Mouse (Mus musculus) brain, embryonic 14.5 days (tissue): Measurements from ENCODE around the gene Zglp1.

Experiments
- CTCF ChIP-seq: fragments of 200-500 bp; IDR thresholded peaks from 2 replicates; pipeline ENCODE4 v1.5.1; 2012; ENCODE audit warnings: inconsistent platforms, mild to moderate bottlenecking, moderate library complexity, borderline replicate concordance; ENCODE audit not compliant: insufficient read depth, insufficient read length; ENCODE audit errors: extremely low read depth
- POLR2A ChIP-seq: fragments of 200-500 bp; IDR thresholded peaks from 2 replicates; pipeline ENCODE4 v1.6.1; 2012; ENCODE audit warnings: mild to moderate bottlenecking, inconsistent platforms, borderline replicate concordance; ENCODE audit not compliant: poor library complexity, insufficient read depth, insufficient read length, severe bottlenecking; ENCODE audit errors: extremely low read depth

DNA sequence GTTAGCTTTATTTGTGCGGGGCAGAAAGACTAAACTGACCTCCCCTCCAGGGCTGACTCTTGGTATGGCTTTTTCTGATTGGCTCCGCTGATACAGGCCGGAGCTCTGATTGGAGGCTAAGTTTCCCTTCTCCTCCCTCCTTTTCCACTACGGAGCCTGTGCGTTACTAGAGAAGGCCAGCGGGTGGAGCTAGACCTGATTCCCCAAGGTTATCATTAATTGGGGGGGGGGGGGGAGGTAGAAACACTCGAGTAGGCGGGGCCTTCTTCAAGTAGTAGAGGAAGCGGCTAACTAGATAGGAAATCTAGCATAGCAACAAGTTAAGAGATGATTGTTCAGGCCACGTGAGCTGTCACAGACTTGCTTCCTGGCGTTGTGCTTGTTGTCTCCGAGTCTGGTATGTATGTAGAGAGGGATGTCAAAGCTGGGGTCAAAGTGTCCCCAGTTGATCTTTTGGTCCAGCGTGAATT, 36.1 kb downstream of the Zglp1 start:
- peak; percentile 59; the same call in 1 of the 2 replicates for TF ChIP-seq CTCF
- no peak for TF ChIP-seq POLR2A
